Mouse (Mus musculus) gastrocnemius, adult 8-10 months (tissue): ENCODE data around the gene Rpl14. TPM values are rescaled to one million over a fixed set of nuclear protein-coding genes. Genes with fewer than 3 reads are reported as not detected.

ENCODE experiments used
- DNase-seq, 2 experiments: peaks; one replicate each; pipeline ENCODE4 v3.0.0; 2022; ENCODE audit warnings: low spot score in 2 of 2
- total RNA-seq, 4 experiments: library from RNA; stranded (reverse); gene quantifications; 2 replicates each; pipeline ENCODE4 v1.2.4; 2022

Rpl14 gene
- total RNA-seq, 4 experiments from 2014 or later = 270 to 356 (median 296) TPM

DNA sequence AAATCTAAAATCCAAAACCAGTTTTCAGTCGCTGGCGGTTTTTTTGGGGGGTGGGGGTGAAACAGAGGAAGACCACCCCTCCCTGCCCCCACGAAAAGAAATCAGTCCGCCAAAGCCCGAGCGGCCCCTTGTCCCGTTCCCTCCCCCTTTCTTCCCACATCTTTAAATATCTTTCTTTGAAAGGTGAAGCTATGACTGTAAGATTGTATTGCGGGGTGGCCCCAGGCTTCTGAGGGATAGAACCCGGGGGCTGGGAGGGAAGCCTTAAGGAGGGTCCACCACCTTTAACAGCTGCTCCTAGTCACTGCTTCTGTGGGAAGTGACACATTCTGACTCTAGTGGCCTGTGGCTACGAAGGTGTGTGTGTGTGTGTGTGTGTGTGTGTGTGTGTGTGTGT is 32.3 kb downstream of the Rpl14 start:
- no peak for DNase-seq

DNA sequence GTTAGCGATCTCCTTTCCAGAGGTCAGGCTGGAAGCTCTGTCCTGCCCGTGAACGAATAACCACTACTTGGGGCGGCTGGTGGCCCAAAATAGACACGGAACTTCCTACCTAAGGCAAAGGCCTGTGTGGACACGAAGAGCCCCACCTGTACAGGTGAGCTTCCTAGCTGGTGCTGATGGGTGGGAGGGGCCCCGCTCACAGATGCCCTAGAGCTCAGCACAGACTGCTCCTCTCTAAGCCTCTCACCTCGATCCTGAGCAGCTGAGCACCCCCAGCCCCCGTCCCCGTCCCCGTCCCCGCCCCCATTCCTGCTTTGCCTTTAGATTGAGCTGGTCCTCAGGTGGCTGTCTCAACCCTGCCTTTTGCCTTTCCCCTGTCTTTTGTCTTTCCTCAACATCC is 32.7 kb downstream of the Rpl14 start:
- no peak for DNase-seq

DNA sequence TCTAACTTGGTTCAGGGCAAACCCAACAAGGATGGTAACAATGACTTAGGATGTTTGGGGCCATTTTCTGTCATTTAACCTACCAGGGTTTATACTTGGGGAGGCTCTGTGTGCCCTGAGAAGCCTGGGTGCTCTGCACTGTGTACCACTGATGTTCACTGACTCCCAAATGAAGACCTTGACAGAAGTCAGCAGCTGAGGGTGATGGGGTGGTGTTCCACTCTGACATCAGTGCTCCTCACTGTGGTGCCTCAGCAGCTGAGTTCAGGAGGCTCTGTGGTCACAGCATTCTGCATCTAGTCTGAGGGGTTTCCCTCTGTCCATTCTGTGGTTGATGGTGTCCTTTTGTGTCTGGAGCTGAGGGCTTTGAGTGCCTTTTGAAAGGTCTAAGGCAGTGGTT is 39.8 kb downstream of the Rpl14 start:
- no peak for DNase-seq

DNA sequence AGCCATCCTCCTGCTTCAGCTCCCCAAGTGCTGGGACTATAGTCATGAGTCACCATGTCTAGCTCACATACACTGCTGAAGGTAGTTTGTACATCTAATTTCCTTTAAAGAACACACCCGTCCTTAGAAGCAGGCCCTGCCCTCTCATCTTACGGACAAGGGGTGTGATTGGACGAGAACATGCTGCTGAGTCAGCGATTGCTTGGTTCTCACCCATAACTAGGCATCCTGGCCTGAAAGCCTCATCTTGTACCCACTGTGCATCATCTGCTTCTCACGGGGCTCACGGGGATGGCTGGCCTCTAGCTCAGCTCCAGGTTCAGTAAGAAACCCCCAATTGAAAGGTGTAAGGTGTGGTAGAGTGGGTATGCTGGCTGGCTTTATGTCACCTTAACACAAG is 42.8 kb downstream of the Rpl14 start:
- no peak for DNase-seq

DNA sequence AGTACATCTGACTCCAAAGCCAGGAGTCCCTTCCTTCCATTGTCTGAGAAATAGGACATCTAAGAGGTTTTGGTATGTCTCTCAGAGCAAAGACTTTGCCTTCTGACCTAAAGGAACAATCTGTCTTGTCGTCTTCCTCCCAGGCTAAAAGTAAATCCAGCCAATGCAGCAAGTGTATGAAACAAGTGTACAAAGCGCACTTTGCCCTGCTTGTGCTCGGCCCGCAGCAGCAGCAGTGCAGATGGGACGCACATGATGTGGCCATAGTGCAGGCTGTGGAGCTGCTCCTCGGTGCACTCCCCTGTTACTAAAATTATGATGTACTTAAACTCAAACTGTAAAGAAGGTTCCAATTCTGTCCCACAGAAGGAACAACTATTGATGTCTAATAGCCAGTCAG is 46.9 kb downstream of the Rpl14 start:
- no peak for DNase-seq

DNA sequence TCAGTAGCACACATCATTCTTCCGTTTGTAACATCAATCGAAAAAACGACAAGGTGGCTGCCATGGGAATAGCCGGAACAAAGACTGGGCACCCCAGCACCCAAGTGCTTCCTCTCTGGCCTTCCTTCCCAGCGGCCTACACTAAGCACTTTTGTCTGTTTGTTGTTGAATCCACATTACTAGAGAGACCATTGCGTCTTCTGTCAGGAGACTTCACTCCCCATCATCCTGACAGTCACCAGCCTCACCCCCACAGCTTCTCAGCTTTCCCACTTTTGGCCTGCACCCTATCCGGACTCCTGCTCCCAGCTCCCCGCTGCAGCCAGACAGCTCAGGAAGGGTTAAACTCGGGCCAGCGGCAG is 48.1 kb downstream of the Rpl14 start:
- DNase-seq = no peak

DNA sequence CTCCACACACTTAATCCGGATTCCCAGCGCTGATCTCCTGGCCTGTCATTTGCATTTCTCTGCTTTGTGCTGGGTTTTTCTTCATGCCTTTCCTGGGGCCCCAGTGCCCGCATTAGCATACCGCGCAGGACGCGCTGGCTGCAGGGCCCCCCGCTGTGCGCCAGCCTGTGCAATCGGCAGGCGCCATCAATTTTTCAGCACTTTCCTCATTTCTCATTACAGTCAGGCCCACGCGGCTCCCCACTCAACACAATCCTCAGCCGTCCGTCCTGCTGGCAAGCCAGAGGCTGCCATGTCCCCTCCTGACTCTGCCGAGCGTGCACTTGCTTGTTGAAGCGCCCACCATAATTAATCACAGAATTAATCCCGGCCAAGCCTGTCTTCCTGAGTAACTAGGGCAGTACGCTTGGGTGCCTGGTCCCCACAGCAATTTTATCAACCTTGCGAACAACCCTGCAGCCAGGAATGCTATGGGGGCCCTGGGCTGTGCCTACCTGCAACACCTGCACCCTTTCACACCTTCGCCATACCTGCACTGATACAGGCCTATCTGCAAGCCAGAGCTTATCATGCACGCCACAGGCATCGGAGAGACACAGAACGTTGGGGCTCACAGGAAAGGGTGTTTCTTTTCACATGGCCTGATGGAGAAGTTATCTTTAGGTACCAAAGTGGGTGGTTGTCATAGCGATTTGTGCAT is 48.6 kb downstream of the Rpl14 start:
- DNase-seq = no peak

DNA sequence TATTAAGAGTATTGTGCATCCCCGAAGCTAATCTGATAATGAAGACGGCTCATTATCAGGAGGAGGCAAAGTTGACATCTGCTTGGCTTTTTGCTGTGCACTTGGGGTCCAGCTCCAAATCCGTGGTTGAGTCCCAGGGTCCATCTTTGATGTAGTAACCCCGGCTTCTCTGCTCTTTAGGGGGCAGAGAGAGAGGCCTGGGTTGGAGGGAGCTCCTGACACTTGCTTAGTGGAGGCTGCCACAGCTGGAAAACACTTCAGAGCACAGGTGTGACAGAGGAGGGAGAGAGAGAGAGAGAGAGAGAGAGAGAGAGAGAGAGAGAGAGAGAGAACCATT is 49.1 kb downstream of the Rpl14 start:
- no peak for DNase-seq

Other genes starting within 250 kb of the Rpl14 start
- gene Eif1b, start 79.2 kb upstream of the Rpl14 start, total RNA-seq = 10 to 100 TPM; 38.4 to 44.6 (median 42.4) TPM
- not detected for gene Entpd3, start 31.6 kb upstream of the Rpl14 start, total RNA-seq